ENCODE assay signal across 28 mouse cellular contexts in genomic region chr3:146251771-146252170, GRCm38 (mm10). TPM values are rescaled to one million over a fixed set of nuclear protein-coding genes. Genes with fewer than 3 reads are reported as not detected.
DNase-seq lines count a peak whose midpoint lies in the region; ATAC-seq and TF ChIP-seq lines count a peak whose summit lies in the region.
"Had no signal": no experiment of that assay in that cellular context is flagged by ENCODE, and none has a peak within 500 bp of the region (broad histone marks: within the 10 kb centered on the region; RNA-seq: fewer than 3 reads in every experiment).

No protein-coding gene starts in this region.

- POLR2A ChIA-PET in Patski (lab: Charles Lee) = no interaction called here

- no peaks in the 10 kb centered on the region for H3K9me3 ChIP-seq in intestine, embryonic 14.5 days (ENCODE audit: control insufficient read depth, low read length)
- no peaks in the 10 kb centered on the region for H3K9me3 ChIP-seq in intestine, postnatal 0 days (ENCODE audit: control insufficient read depth)
- no peaks in the 10 kb centered on the region for H3K9me3 ChIP-seq in embryonic facial prominence, embryonic 10.5 days
- H3K9me3 ChIP-seq: embryonic facial prominence, embryonic 12.5 days; forebrain, embryonic 12.5 days; heart, embryonic 15.5 days; limb, embryonic 15.5 days; neural tube, embryonic 13.5 days; stomach, embryonic 15.5 days had no signal

- H3K9ac ChIP-seq in intestine, embryonic 14.5 days (ENCODE audit: low read length) = no peak overlapping the region
- H3K9ac ChIP-seq in intestine, postnatal 0 days (ENCODE audit: low read depth, low read length) = no peak overlapping the region
- H3K9ac ChIP-seq: embryonic facial prominence, embryonic 12.5 days; forebrain, embryonic 12.5 days; heart, embryonic 15.5 days; hindbrain, embryonic 14.5 days; limb, embryonic 15.5 days; liver, embryonic 14.5 days; lung, embryonic 14.5 days; neural tube, embryonic 13.5 days; stomach, embryonic 15.5 days had no signal

- CTCF ChIA-PET in Patski (lab: Charles Lee) = no interaction called here

- no peak overlapping the region for H3K4me3 ChIP-seq in intestine, embryonic 14.5 days (ENCODE audit: low read depth, low read length)
- no peak overlapping the region for H3K4me3 ChIP-seq in intestine, postnatal 0 days (ENCODE audit: low read depth, low read length)
- H3K4me3 ChIP-seq in embryonic facial prominence, embryonic 10.5 days = no peak overlapping the region
- H3K4me3 ChIP-seq: embryonic facial prominence, embryonic 12.5 days; forebrain, embryonic 12.5 days; heart, embryonic 15.5 days; limb, embryonic 15.5 days; neural tube, embryonic 13.5 days; stomach, embryonic 15.5 days had no signal

- H3K27ac ChIP-seq in intestine, embryonic 14.5 days (ENCODE audit: low read depth) = no peak overlapping the region
- no peak overlapping the region for H3K27ac ChIP-seq in intestine, postnatal 0 days (ENCODE audit: low read depth, low read length)
- H3K27ac ChIP-seq in embryonic facial prominence, embryonic 10.5 days (replicated peaks) = no peak overlapping the region
- H3K27ac ChIP-seq: embryonic facial prominence, embryonic 12.5 days; forebrain, embryonic 12.5 days; heart, embryonic 15.5 days; hindbrain, embryonic 14.5 days; limb, embryonic 15.5 days; liver, embryonic 14.5 days; neural tube, embryonic 13.5 days; stomach, embryonic 15.5 days had no signal

- no peaks in the 10 kb centered on the region for H3K36me3 ChIP-seq in intestine, embryonic 14.5 days (ENCODE audit: control insufficient read depth, insufficient read depth, low read length)
- H3K36me3 ChIP-seq in intestine, postnatal 0 days (ENCODE audit: control insufficient read depth, insufficient read depth) = no peaks in the 10 kb centered on the region
- H3K36me3 ChIP-seq in embryonic facial prominence, embryonic 10.5 days (replicated peaks) = no peaks in the 10 kb centered on the region
- H3K36me3 ChIP-seq: embryonic facial prominence, embryonic 12.5 days; forebrain, embryonic 12.5 days; heart, embryonic 15.5 days; limb, embryonic 15.5 days; neural tube, embryonic 13.5 days; stomach, embryonic 15.5 days had no signal

- no peak overlapping the region for H3K4me2 ChIP-seq in intestine, embryonic 14.5 days (ENCODE audit: low read length)
- H3K4me2 ChIP-seq in intestine, postnatal 0 days (replicated peaks; ENCODE audit: low read depth) = no peak overlapping the region
- H3K4me2 ChIP-seq: embryonic facial prominence, embryonic 12.5 days; forebrain, embryonic 12.5 days; heart, embryonic 15.5 days; hindbrain, embryonic 14.5 days; limb, embryonic 15.5 days; lung, embryonic 14.5 days; neural tube, embryonic 13.5 days; stomach, embryonic 15.5 days had no signal

- ATAC-seq in intestine, embryonic 14.5 days (replicated peaks; ENCODE audit: low FRiP score, low TSS enrichment, low read depth) = 0 out of 2 replicates have a peak, but pooled peaks have one; percentile 57
- ATAC-seq in intestine, postnatal 0 days = no peak; the same call in 1 of the 2 replicates
- ATAC-seq in Patski = peak; percentile 59
- ATAC-seq: inflammation-experienced regulatory T-cells, adult 6 months had no signal

- WGBS in intestine, embryonic 14.5 days = 50% methylated on average over 6 of the region's 6 CpGs
- 43% methylated on average over 6 of the region's 6 CpGs for WGBS in intestine, postnatal 0 days
- WGBS in embryonic facial prominence, embryonic 10.5 days = 88% methylated on average over 6 of the region's 6 CpGs

- no peak for DNase-seq in intestine, embryonic 14.5 days (ENCODE audit: low spot score)
- peak; percentile 22 for DNase-seq in Patski (ENCODE audit: low read depth, low spot score)
- peak; percentile 30 for DNase-seq in adrenal gland, postnatal 25 days
- DNase-seq in right cerebral cortex, postnatal 14 days = no peak
- DNase-seq in spleen, postnatal 10 days (ENCODE audit: low spot score in 2 of 2) = no peak
- DNase-seq in embryonic facial prominence, embryonic 10.5 days (ENCODE audit: low spot score) = no peak
- DNase-seq: B cell, adult 2 months; cerebellum, adult 18-20 months; cerebellum, postnatal 14 days; heart, postnatal 4 days; kidney, postnatal 4 days; left cerebral cortex, postnatal 4 days; lung, postnatal 4 days; midbrain, embryonic 14.5 days; retina, postnatal 1 day; thymus, postnatal 36 days had no signal

- H3K4me1 ChIP-seq in intestine, embryonic 14.5 days (replicated peaks; ENCODE audit: control insufficient read depth, insufficient read depth, low read length) = 0 out of 2 replicates have a peak, but pooled peaks cover 6% of the 10 kb centered on the region
- H3K4me1 ChIP-seq in intestine, postnatal 0 days (replicated peaks; ENCODE audit: control insufficient read depth, insufficient read depth, low read length) = peaks cover 3% of the 10 kb centered on the region; the same call in 1 of the 2 replicates
- peaks cover 11% of the 10 kb centered on the region for H3K4me1 ChIP-seq in embryonic facial prominence, embryonic 10.5 days
- H3K4me1 ChIP-seq: forebrain, embryonic 12.5 days; limb, embryonic 15.5 days; neural tube, embryonic 13.5 days; stomach, embryonic 15.5 days had no signal

- no peak for TF ChIP-seq CTCF in intestine, postnatal 0 days (IDR thresholded peaks at IDR 0.05; ENCODE audit: low read depth)
- TF ChIP-seq CTCF in Patski (IDR thresholded peaks at IDR 0.05) = no peak

- in situ Hi-C loops in Patski (cut with MboI; ENCODE audit: low pct_unique_long_range_greater_than_20kb) = no loop called here

- no peaks in the 10 kb centered on the region for H3K27me3 ChIP-seq in intestine, embryonic 14.5 days (replicated peaks; ENCODE audit: control insufficient read depth, insufficient read depth, low read length)
- H3K27me3 ChIP-seq in intestine, postnatal 0 days (replicated peaks; ENCODE audit: control insufficient read depth, insufficient read depth, low read length) = no peaks in the 10 kb centered on the region
- no peaks in the 10 kb centered on the region for H3K27me3 ChIP-seq in Patski
- H3K27me3 ChIP-seq in embryonic facial prominence, embryonic 10.5 days (replicated peaks; ENCODE audit: low read depth, poor library complexity, severe bottlenecking) = no peaks in the 10 kb centered on the region
- H3K27me3 ChIP-seq: embryonic facial prominence, embryonic 12.5 days; forebrain, embryonic 12.5 days; heart, embryonic 15.5 days; limb, embryonic 15.5 days; neural tube, embryonic 13.5 days; stomach, embryonic 15.5 days had no signal

RNA-seq across cellular contexts. Expression of gene Lpar3, which starts 31.0 kb away (rescaled TPM):
- 1.4 TPM in 2 replicates for polyA plus RNA-seq in intestine, embryonic 14.5 days (2014; fragmentation: Nextera tagmentation; extraction: Ambion mirVana)
- 10.7 TPM in 2 replicates for polyA plus RNA-seq in intestine, postnatal 0 days (2015; fragmentation: Nextera tagmentation; extraction: Ambion mirVana)
- polyA plus RNA-seq in Patski (2021) = 0.04 TPM
- total RNA-seq in adrenal gland, postnatal 25 days (2021) = 0.38 and 0.39 TPM in 2 replicates
- 0.55 and 0.72 TPM in 2 replicates for polyA plus RNA-seq in embryonic facial prominence, embryonic 10.5 days (2016; fragmentation: Nextera tagmentation; extraction: Ambion mirVana)
- total RNA-seq: megakaryocyte-erythroid progenitor cell, adult 5-6 weeks had no signal

Comparison
In these comparisons a context has a peak if more than half of its experiments do, and no peak if none do; other contexts are left out.
1. DNase-seq: peak in Patski (single experiment) and adrenal gland, postnatal 25 days (single experiment); none in intestine, embryonic 14.5 days (single experiment), right cerebral cortex, postnatal 14 days (single experiment), spleen, postnatal 10 days (0 of 2) and embryonic facial prominence, embryonic 10.5 days (single experiment).